Mouse (Mus musculus): Measurements from ENCODE around the gene Clspn. TPM values are rescaled to one million over a fixed set of nuclear protein-coding genes. Genes with fewer than 3 reads are reported as not detected.

The Clspn gene
- polyA plus RNA-seq, 1 experiment from 2014 or later: 34.4 TPM

DNA sequence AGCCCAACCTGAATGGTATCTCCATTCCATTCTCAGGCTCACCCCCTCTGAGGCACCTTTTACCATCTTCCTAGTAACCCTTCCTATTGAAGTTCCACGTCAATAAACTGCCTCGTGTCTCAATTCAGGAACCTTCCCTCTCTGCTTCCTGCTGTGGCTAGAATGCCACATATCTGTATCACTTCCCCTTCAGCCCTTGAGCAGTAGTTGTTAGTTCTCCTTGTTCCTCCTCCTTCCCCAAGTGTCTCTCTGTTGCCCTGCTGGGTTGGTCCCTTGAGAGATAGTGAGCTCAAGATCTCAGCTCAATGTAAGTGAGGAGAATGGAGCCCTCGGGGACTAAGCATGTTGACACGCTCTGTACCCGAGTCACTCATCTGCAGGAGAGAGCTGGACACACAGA is 19.9 kb upstream of the Clspn start:
- ATAC-seq (ENCODE audit: insufficient number of reproducible peaks, low FRiP score, low TSS enrichment, low read depth): no peak
- WGBS: 63% methylated on average over 5 of the region's 5 CpGs
- Histone ChIP-seq H3K4me3 (no peak overlapping the region), H3K9me3 (no peaks in the 10 kb centered on the region), H3K4me2 (no peak overlapping the region), H3K27me3 (no peaks in the 10 kb centered on the region), H3K36me3 (no peaks in the 10 kb centered on the region), H3K4me1 (peaks cover 8% of the 10 kb centered on the region), H3K9ac (no peak overlapping the region), H3K27ac (no peak overlapping the region)

DNA sequence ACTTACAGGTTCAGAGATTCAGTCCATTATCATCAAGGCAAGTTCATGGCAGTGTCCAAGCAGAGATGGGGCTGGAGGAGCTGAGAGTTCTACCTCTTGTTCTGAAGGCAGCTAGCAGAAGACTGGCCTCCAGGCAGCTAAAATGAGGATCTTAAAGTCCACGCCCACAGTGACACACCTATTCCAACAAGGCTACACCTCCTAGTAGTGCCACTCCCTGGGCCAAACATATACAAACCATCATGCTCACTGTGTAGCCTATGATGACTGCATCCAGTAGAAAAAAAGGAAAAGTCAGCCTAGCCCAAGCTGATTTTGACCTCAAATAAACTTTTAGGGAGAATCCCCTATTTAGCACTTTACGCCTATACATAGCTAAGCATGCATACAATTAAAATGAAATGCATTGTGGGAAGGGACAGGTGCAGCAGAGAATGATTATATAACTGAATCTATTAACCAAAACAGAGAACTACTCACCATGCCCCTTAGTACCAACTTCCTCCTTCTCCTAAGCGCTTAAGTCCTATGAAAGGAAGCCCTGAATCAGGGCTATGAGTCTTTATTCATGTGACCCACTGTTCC is 16.2 kb upstream of the Clspn start:
- Histone ChIP-seq H3K4me1 (no peaks in the 10 kb centered on the region), H3K36me3 (no peaks in the 10 kb centered on the region), H3K9ac (no peak overlapping the region), H3K27me3 (no peaks in the 10 kb centered on the region), H3K4me2 (no peak overlapping the region), H3K4me3 (no peak overlapping the region), H3K27ac (no peak overlapping the region), H3K9me3 (no peaks in the 10 kb centered on the region)
- WGBS: 86% methylated on average over 3 of the region's 3 CpGs
- no peak for ATAC-seq (ENCODE audit: insufficient number of reproducible peaks, low FRiP score, low TSS enrichment, low read depth)

- ATAC-seq (ENCODE audit: insufficient number of reproducible peaks, low FRiP score, low TSS enrichment, low read depth): no peak
- Histone ChIP-seq H3K4me3 (no peak overlapping the region), H3K9ac (no peak overlapping the region), H3K4me1 (no peaks in the 10 kb centered on the region), H3K4me2 (no peak overlapping the region), H3K9me3 (no peaks in the 10 kb centered on the region), H3K27me3 (no peaks in the 10 kb centered on the region), H3K27ac (no peak overlapping the region), H3K36me3 (no peaks in the 10 kb centered on the region)
- WGBS: 60% methylated on average over 7 of the region's 7 CpGs
Observed at GRCm38 (mm10) chr4:126542838-126543237, 13.9 kb upstream of the Clspn start.

DNA sequence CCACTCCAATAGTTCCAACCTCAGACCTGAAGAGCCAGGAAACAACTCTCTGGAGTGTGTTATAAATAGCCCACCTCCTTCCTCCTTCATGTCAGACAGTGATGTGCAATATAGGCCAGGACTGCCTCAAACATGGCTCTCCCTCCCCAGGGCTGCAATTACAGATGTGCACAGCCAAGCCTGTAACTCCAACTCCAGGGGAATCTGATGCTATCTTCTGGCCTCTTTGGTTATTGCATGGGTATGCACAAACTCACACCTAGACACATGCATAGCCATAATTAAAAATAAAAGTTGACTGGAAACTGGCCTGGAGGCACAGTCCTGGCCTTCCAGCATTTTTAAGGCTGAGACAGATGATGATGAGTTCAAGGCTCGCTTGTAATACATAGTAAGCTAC is 11.7 kb upstream of the Clspn start:
- Histone ChIP-seq H3K4me1 (no peaks in the 10 kb centered on the region), H3K27me3 (no peaks in the 10 kb centered on the region), H3K4me2 (no peak overlapping the region), H3K9ac (no peak overlapping the region), H3K36me3 (no peaks in the 10 kb centered on the region), H3K9me3 (no peaks in the 10 kb centered on the region), H3K27ac (no peak overlapping the region), H3K4me3 (no peak overlapping the region)
- no peak for ATAC-seq (ENCODE audit: insufficient number of reproducible peaks, low FRiP score, low TSS enrichment, low read depth)
- WGBS: 85% methylated on average over 1 of the region's 1 CpGs

- H3K27ac ChIP-seq: no peak overlapping the region
- no peak overlapping the region for H3K4me3 ChIP-seq
- no peak overlapping the region for H3K9ac ChIP-seq
- no peaks in the 10 kb centered on the region for H3K36me3 ChIP-seq
- H3K9me3 ChIP-seq: no peaks in the 10 kb centered on the region
- no peaks in the 10 kb centered on the region for H3K4me1 ChIP-seq
- WGBS: 81% methylated on average over 5 of the region's 7 CpGs
- no peaks in the 10 kb centered on the region for H3K27me3 ChIP-seq
- H3K4me2 ChIP-seq: no peak overlapping the region
- ATAC-seq (ENCODE audit: insufficient number of reproducible peaks, low FRiP score, low TSS enrichment, low read depth): no peak
Observed at GRCm38 (mm10) chr4:126545703-126546102, 11.0 kb upstream of the Clspn start.

- Histone ChIP-seq H3K9me3 (no peaks in the 10 kb centered on the region), H3K27ac (no peak overlapping the region), H3K9ac (no peak overlapping the region), H3K4me1 (no peaks in the 10 kb centered on the region), H3K36me3 (no peaks in the 10 kb centered on the region), H3K27me3 (no peaks in the 10 kb centered on the region), H3K4me2 (no peak overlapping the region), H3K4me3 (no peak overlapping the region)
- WGBS: 77% methylated on average over 2 of the region's 2 CpGs
- no peak for ATAC-seq (ENCODE audit: insufficient number of reproducible peaks, low FRiP score, low TSS enrichment, low read depth)
Observed at GRCm38 (mm10) chr4:126546183-126546582, 10.6 kb upstream of the Clspn start.

DNA sequence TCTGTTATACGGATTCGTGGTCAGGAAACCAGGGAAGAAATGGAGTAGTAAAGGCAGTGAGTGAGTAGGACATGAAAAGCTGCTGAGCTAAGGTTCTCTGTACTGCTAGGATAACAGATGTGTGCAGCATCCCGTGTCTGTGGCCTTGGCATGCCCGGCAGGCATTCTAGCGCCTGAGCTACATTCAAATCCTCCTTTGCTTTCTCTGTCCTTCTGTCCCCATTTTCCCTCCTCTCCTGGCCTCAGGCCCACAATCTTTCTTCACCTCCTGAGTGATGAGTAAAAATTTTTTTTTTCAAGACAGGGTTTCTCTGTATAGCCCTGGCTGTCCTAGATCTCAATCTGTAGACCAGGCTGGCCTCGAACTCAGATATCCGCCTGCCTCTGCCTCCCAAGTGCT is 4.6 kb upstream of the Clspn start:
- whole genome bisulfite sequencing: 70% methylated on average over 7 of the region's 7 CpGs

GRCm38 (mm10) chr4:126553105-126553504 is 3.6 kb upstream of the Clspn start:
- H3K36me3 ChIP-seq: no peaks in the 10 kb centered on the region
- H3K9ac ChIP-seq: no peak overlapping the region
- H3K4me3 ChIP-seq: no peak overlapping the region
- H3K27me3 ChIP-seq: no peaks in the 10 kb centered on the region
- no peaks in the 10 kb centered on the region for H3K9me3 ChIP-seq
- WGBS: 59% methylated on average over 8 of the region's 8 CpGs
- H3K27ac ChIP-seq: no peak overlapping the region
- peaks cover 5% of the 10 kb centered on the region for H3K4me1 ChIP-seq
- no peak overlapping the region for H3K4me2 ChIP-seq
- no peak for ATAC-seq (ENCODE audit: insufficient number of reproducible peaks, low FRiP score, low TSS enrichment, low read depth)

More for the DNA sequence above, 4.6 kb upstream of the Clspn start:
- no peak overlapping the region for H3K4me2 ChIP-seq
- H3K36me3 ChIP-seq: no peaks in the 10 kb centered on the region
- H3K4me1 ChIP-seq: peaks cover 5% of the 10 kb centered on the region
- H3K9me3 ChIP-seq: no peaks in the 10 kb centered on the region
- no peak for ATAC-seq (ENCODE audit: insufficient number of reproducible peaks, low FRiP score, low TSS enrichment, low read depth)
- H3K4me3 ChIP-seq: no peak overlapping the region
- H3K27me3 ChIP-seq: no peaks in the 10 kb centered on the region
- H3K27ac ChIP-seq: no peak overlapping the region
- H3K9ac ChIP-seq: no peak overlapping the region

DNA sequence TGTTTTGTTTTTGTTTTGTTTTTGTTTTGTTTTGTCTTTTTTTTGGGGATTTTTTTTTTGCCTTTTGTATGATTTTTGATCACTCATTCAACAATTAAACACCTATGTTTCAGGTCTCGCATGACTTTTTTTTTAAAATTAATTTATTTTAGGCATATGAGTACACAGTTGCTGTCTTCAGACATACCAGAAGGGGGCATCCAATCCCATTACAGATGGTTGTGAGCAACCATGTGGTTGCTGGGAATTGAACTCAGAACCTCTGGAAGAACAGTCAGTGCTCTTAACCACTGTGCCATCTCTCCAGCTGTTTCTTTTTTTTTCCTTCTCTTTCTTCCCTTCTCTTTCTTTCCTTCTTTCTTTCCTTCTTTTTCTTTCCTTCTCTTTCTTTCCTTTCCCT is 3.0 kb upstream of the Clspn start:
- H3K9me3 ChIP-seq: no peaks in the 10 kb centered on the region
- 86% methylated on average over 1 of the region's 1 CpGs for WGBS
- no peaks in the 10 kb centered on the region for H3K36me3 ChIP-seq
- ATAC-seq (ENCODE audit: insufficient number of reproducible peaks, low FRiP score, low TSS enrichment, low read depth): no peak
- no peak overlapping the region for H3K4me2 ChIP-seq
- H3K4me3 ChIP-seq: no peak overlapping the region
- no peaks in the 10 kb centered on the region for H3K27me3 ChIP-seq
- peaks cover 5% of the 10 kb centered on the region for H3K4me1 ChIP-seq
- no peak overlapping the region for H3K27ac ChIP-seq
- no peak overlapping the region for H3K9ac ChIP-seq

DNA sequence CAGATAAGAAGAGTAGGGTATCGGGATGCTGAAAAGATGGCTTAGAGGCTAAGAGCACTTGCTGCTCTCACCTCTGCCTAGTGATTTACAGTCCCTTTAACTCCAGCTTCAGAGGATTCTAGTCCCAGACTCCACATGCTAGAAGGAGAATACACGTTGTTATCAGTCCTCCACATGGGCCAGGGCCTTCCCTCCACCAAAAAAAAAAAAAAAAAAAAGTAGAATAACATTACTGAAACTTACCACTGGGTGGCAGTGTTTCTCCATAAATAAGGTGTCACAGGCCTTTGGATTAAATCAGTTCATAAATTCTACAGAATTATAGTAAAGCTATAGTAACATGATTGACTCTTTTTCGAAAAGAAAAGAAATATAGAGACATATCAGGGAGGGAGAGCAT is 2.3 kb upstream of the Clspn start:
- peaks cover 5% of the 10 kb centered on the region for H3K4me1 ChIP-seq
- H3K27me3 ChIP-seq: no peaks in the 10 kb centered on the region
- ATAC-seq (ENCODE audit: insufficient number of reproducible peaks, low FRiP score, low TSS enrichment, low read depth): no peak
- no peak overlapping the region for H3K27ac ChIP-seq
- H3K4me2 ChIP-seq: no peak overlapping the region
- 29% methylated on average over 3 of the region's 3 CpGs for WGBS
- no peaks in the 10 kb centered on the region for H3K36me3 ChIP-seq
- H3K4me3 ChIP-seq: no peak overlapping the region
- H3K9ac ChIP-seq: no peak overlapping the region
- H3K9me3 ChIP-seq: no peaks in the 10 kb centered on the region

DNA sequence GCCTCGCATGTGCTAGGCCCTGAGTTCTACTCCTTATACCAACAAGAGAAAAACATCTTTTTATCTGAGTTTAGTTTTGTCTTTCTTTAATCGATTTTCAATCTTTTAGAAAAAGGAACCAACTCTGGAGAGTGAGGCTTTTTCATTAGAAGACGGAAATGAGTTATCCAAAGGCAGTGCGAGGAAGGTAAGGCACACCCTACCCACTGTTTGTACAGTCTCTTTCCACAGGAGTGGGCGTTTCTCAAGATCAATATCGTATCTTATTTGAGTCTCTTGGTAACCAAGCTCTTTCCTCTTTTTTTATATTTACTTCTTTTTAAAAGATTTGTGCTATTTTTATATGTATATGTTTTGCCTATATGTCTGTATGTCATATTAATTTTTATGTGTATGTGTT is 7.1 kb downstream of the Clspn start:
- peaks cover 61% of the 10 kb centered on the region for H3K36me3 ChIP-seq
- 90% methylated on average over 6 of the region's 6 CpGs for WGBS

DNA sequence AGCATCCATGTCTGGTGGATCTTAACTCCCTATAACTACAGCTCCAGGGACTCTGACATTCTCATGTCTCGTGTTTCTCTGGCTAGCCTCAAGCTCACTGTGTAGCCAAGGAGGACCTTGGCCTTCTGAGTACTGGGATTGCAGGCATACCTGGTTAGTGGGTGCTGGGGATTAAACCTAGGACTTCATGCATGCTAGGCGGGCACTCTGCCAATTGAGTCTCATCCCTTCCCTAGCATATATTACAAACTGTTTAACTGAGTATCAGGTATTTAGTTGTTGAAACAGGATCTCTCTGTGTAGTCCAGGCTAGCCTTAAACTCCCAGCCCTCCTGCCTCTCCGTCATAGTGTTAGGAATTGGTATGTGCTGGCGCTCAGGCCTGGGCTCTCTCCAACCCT is 10.5 kb downstream of the Clspn start:
- no peaks in the 10 kb centered on the region for H3K4me1 ChIP-seq
- no peak overlapping the region for H3K27ac ChIP-seq
- no peak overlapping the region for H3K9ac ChIP-seq
- H3K9me3 ChIP-seq: no peaks in the 10 kb centered on the region
- peaks cover 55% of the 10 kb centered on the region for H3K36me3 ChIP-seq
- no peak overlapping the region for H3K4me2 ChIP-seq
- no peak overlapping the region for H3K4me3 ChIP-seq
- WGBS: 93% methylated on average over 4 of the region's 4 CpGs
- H3K27me3 ChIP-seq: no peaks in the 10 kb centered on the region
- ATAC-seq (ENCODE audit: insufficient number of reproducible peaks, low FRiP score, low TSS enrichment, low read depth): no peak

More for the DNA sequence above, 7.1 kb downstream of the Clspn start:
- ATAC-seq (ENCODE audit: insufficient number of reproducible peaks, low FRiP score, low TSS enrichment, low read depth): no peak
- no peak overlapping the region for H3K27ac ChIP-seq
- H3K27me3 ChIP-seq: no peaks in the 10 kb centered on the region
- H3K4me1 ChIP-seq: no peaks in the 10 kb centered on the region
- no peak overlapping the region for H3K9ac ChIP-seq
- no peaks in the 10 kb centered on the region for H3K9me3 ChIP-seq
- no peak overlapping the region for H3K4me2 ChIP-seq
- no peak overlapping the region for H3K4me3 ChIP-seq

- Histone ChIP-seq H3K36me3 (peaks cover 68% of the 10 kb centered on the region), H3K9ac (no peak overlapping the region), H3K9me3 (no peaks in the 10 kb centered on the region), H3K27me3 (no peaks in the 10 kb centered on the region), H3K4me2 (no peak overlapping the region), H3K27ac (no peak overlapping the region), H3K4me3 (no peak overlapping the region), H3K4me1 (no peaks in the 10 kb centered on the region)
- 92% methylated on average over 3 of the region's 3 CpGs for WGBS
- ATAC-seq (ENCODE audit: insufficient number of reproducible peaks, low FRiP score, low TSS enrichment, low read depth): no peak
Observed at GRCm38 (mm10) chr4:126569783-126570182, 13.0 kb downstream of the Clspn start.
